Mouse (Mus musculus) intestine, postnatal 0 days (tissue): Measurements from ENCODE around the gene Npepl1. TPM values are rescaled to one million over a fixed set of nuclear protein-coding genes. Genes with fewer than 3 reads are reported as not detected.

Experiments used
- ATAC-seq: fragments of 200-750 bp; cut with Nextera tagmentation; 2 replicates; pipeline ENCODE4 v1.8.0; 2017; ENCODE audit warnings: mild to moderate bottlenecking, moderate TSS enrichment, moderate library complexity
- H3K27ac ChIP-seq: fragments of 300-500 bp; sonication (generic); 2 replicates; pipeline ENCODE4 v1.5.1; 2014; ENCODE audit warnings: mild to moderate bottlenecking, low read depth, low read length, moderate library complexity
- H3K27me3 ChIP-seq: fragments of 300-500 bp; sonication (generic); replicated peaks from 2 replicates; pipeline ENCODE4 v1.6.1; 2014; ENCODE audit warnings: low read length, mixed read lengths; ENCODE audit not compliant: control insufficient read depth, insufficient read depth
- H3K36me3 ChIP-seq: fragments of 300-500 bp; sonication (generic); 2 replicates; pipeline ENCODE4 v1.6.1; 2014; ENCODE audit warnings: mild to moderate bottlenecking, moderate library complexity; ENCODE audit not compliant: control insufficient read depth, insufficient read depth
- H3K4me1 ChIP-seq: fragments of 300-500 bp; sonication (generic); replicated peaks from 2 replicates; pipeline ENCODE4 v1.6.1; 2014; ENCODE audit warnings: antibody characterized with exemption, low read length, mixed read lengths; ENCODE audit not compliant: control insufficient read depth, insufficient read depth
- H3K4me2 ChIP-seq: fragments of 300-500 bp; sonication (generic); replicated peaks from 2 replicates; pipeline ENCODE4 v1.6.1; 2014; ENCODE audit warnings: low read depth, mild to moderate bottlenecking, moderate library complexity
- H3K4me3 ChIP-seq: fragments of 300-500 bp; sonication (generic); 2 replicates; pipeline ENCODE4 v1.5.1; 2014; ENCODE audit warnings: low read depth, low read length
- H3K9ac ChIP-seq: fragments of 300-500 bp; sonication (generic); 2 replicates; pipeline ENCODE4 v1.6.1; 2014; ENCODE audit warnings: mild to moderate bottlenecking, low read depth, low read length
- H3K9me3 ChIP-seq: fragments of 300-500 bp; sonication (generic); 2 replicates; pipeline ENCODE4 v1.6.1; 2016; ENCODE audit warnings: mixed run types; ENCODE audit not compliant: control insufficient read depth
- CTCF ChIP-seq: sonication (generic); IDR thresholded peaks from 2 replicates; pipeline ENCODE4 v1.5.1; 2016; ENCODE audit warnings: low read depth, mild to moderate bottlenecking, control low read depth, antibody characterized with exemption, moderate library complexity
- WGBS: fragments of 180-500 bp; shearing (Covaris S2); extraction: QIAGEN DNeasy Blood & Tissue Kit; methylation state at CpG from one replicate; pipeline ENCODE4 v1.1.7; 2014; 5-methylcytosine and 5-hydroxymethylcytosine counted together
- polyA plus RNA-seq: library from polyadenylated mRNA; unstranded; fragments of >200 nt; fragmentation: Nextera tagmentation; extraction: Ambion mirVana; gene quantifications from 2 replicates; pipeline ENCODE4 v1.2.1, GENCODE M21; 2015

Gene Npepl1
- polyA plus RNA-seq, 1 experiment from 2014 or later, result 24.8 TPM

- WGBS, result 12% methylated on average over 18 of the region's 21 CpGs
- Histone ChIP-seq H3K36me3 (peaks cover 30% of the 10 kb centered on the region; the same call in 1 of the 2 replicates), H3K9ac (no peak overlapping the region), H3K27me3 (no peaks in the 10 kb centered on the region), H3K4me1 (0 out of 2 replicates have a peak, but pooled peaks cover 4% of the 10 kb centered on the region), H3K4me3 (no peak overlapping the region), H3K9me3 (no peaks in the 10 kb centered on the region), H3K4me2 (peak overlapping the region; percentile 17; the same call in 1 of the 2 replicates), H3K27ac (no peak overlapping the region)
- TF ChIP-seq CTCF, result no peak
- ATAC-seq, result peak; percentile 29; the same call in 1 of the 2 replicates
Measured at GRCm38 (mm10) chr2:174126522-174127375, 16.6 kb downstream of the Npepl1 start.

GRCm38 (mm10) chr2:174127376-174127713, 17.2 kb downstream of the Npepl1 start:
- 47% methylated on average over 6 of the region's 6 CpGs for WGBS
- no peak for ATAC-seq

GRCm38 (mm10) chr2:174128926-174129325, 18.8 kb downstream of the Npepl1 start:
- peaks cover 9% of the 10 kb centered on the region; the same call in 1 of the 2 replicates for H3K36me3 ChIP-seq
- ATAC-seq, result no peak

More at GRCm38 (mm10) chr2:174127376-174127713, 17.2 kb downstream of the Npepl1 start:
- peak overlapping the region; percentile 17; the same call in 1 of the 2 replicates for H3K4me2 ChIP-seq
- no peak overlapping the region for H3K4me3 ChIP-seq
- 0 out of 2 replicates have a peak, but pooled peaks cover 4% of the 10 kb centered on the region for H3K4me1 ChIP-seq
- H3K9me3 ChIP-seq, result no peaks in the 10 kb centered on the region
- H3K27ac ChIP-seq, result no peak overlapping the region
- no peak overlapping the region for H3K9ac ChIP-seq
- no peaks in the 10 kb centered on the region for H3K27me3 ChIP-seq
- H3K36me3 ChIP-seq, result peaks cover 25% of the 10 kb centered on the region; the same call in 1 of the 2 replicates
- no peak for TF ChIP-seq CTCF

DNA sequence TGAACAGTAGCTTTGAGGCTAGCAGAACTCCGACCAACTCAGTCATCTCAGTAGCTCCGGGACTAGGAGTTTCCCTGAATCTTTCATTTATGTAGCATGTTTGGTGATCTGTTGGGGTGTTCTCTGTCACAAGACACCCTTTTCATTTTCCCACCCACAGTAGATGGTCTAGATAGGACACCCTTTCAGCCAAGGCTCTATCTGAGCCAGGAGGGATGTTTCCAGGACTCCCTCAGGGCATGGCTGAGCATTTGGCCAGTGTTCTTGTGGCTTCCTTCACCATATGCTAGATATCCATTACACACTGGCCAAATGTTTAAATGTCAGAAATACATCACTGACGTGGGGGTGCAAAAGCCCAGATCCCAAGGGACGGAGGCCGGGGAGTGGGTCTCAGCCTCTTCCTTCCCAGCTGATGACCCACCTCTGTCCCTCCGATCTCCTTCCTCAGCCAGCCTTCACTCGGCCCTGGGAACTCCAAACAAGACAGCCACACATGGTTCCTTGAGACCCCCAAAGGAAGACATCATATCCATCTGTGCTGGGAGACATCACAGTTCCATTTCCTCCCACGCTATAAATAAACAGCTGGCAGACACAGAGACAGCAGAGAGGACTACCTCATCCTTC, 20.4 kb downstream of the Npepl1 start:
- no peak for TF ChIP-seq CTCF
- ATAC-seq, result no peak
- Histone ChIP-seq H3K9me3 (no peaks in the 10 kb centered on the region), H3K27me3 (no peaks in the 10 kb centered on the region), H3K4me1 (0 out of 2 replicates have a peak, but pooled peaks cover 4% of the 10 kb centered on the region), H3K9ac (no peak overlapping the region), H3K4me3 (no peak overlapping the region), H3K27ac (no peak overlapping the region), H3K4me2 (no peak overlapping the region), H3K36me3 (no peaks in the 10 kb centered on the region)
- 80% methylated on average over 8 of the region's 8 CpGs for WGBS

More at GRCm38 (mm10) chr2:174128926-174129325, 18.8 kb downstream of the Npepl1 start:
- Histone ChIP-seq H3K27ac (no peak overlapping the region), H3K9me3 (no peaks in the 10 kb centered on the region), H3K4me2 (no peak overlapping the region), H3K4me1 (0 out of 2 replicates have a peak, but pooled peaks cover 4% of the 10 kb centered on the region), H3K9ac (no peak overlapping the region), H3K4me3 (no peak overlapping the region), H3K27me3 (no peaks in the 10 kb centered on the region)
- TF ChIP-seq CTCF, result no peak
- WGBS, result 87% methylated on average over 6 of the region's 6 CpGs

GRCm38 (mm10) chr2:174132413-174132969, 22.3 kb downstream of the Npepl1 start:
- H3K36me3 ChIP-seq, result no peaks in the 10 kb centered on the region
- no peak overlapping the region for H3K27ac ChIP-seq
- no peaks in the 10 kb centered on the region for H3K4me1 ChIP-seq
- ATAC-seq, result peak; percentile 51
- no peak overlapping the region for H3K4me2 ChIP-seq
- TF ChIP-seq CTCF, result no peak
- no peak overlapping the region for H3K9ac ChIP-seq
- no peaks in the 10 kb centered on the region for H3K9me3 ChIP-seq
- no peaks in the 10 kb centered on the region for H3K27me3 ChIP-seq
- no peak overlapping the region for H3K4me3 ChIP-seq
- WGBS, result 60% methylated on average over 8 of the region's 8 CpGs

DNA sequence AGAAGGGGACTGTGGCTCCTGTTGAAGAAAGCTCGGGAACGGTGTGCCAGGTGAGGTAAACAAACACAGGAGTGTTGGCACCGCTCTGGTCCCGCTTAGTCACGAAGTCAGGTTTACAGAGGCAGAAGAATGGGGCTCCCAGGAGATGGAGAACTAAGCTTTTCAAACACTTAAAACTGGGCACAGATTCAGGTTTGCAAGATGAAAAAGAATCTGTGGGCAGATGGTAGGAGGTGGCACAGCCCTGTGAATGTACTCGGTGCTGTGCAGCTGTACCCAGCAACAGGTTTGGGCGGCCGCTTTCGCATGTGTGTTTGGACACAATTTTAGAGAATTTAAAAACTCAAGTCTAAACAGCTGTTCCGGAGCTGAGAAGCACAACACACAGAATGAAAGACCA, 48.9 kb downstream of the Npepl1 start:
- H3K9ac ChIP-seq, result no peak overlapping the region
- no peak overlapping the region for H3K27ac ChIP-seq
- no peaks in the 10 kb centered on the region for H3K36me3 ChIP-seq
- no peak for ATAC-seq
- no peak overlapping the region for H3K4me2 ChIP-seq
- H3K9me3 ChIP-seq, result no peaks in the 10 kb centered on the region
- no peak for TF ChIP-seq CTCF
- H3K4me3 ChIP-seq, result no peak overlapping the region
- no peaks in the 10 kb centered on the region for H3K4me1 ChIP-seq
- WGBS, result 88% methylated on average over 10 of the region's 10 CpGs
- no peaks in the 10 kb centered on the region for H3K27me3 ChIP-seq
